Mouse (Mus musculus): ENCODE measurements at regions not wholly inside any gene's neighbourhood (a gene's known extent, or its start where the extent isn't known, plus 50 kb on each side); places are given as distances from the start of the nearest gene placed in this dataset.

- in situ Hi-C loops (cut with MboI; ENCODE audit: low pct_ligation_motif_present, low pct_unique_long_range_greater_than_20kb, low sequenced_read_pairs) (no loop called here), dilution Hi-C loops (cut with MboI; ENCODE audit: extremely low pct_ligation_motif_present, extremely low pct_unique_long_range_greater_than_20kb, low sequenced_read_pairs) (no loop called here)
- Histone ChIP-seq H3K4me2 (ENCODE audit: insufficient read depth, low read depth, poor library complexity, severe bottlenecking) (no peak overlapping the region), H3K79me2 (replicated peaks; ENCODE audit: control insufficient read depth, extremely low read depth, insufficient read depth, poor library complexity, severe bottlenecking) (no peaks in the 10 kb centered on the region), H3K9me3 (replicated peaks; ENCODE audit: low read length) (no peaks in the 10 kb centered on the region), H3K27ac (ENCODE audit: insufficient read depth, low read depth) (no peak overlapping the region), H3K27me3 (replicated peaks) (no peaks in the 10 kb centered on the region), H3K9ac (ENCODE audit: insufficient read depth, low read depth) (no peak overlapping the region), H3K4me3 (replicated peaks in 1 of 3; ENCODE audit: low read depth in 2 of 3, low read length in 2 of 3, poor library complexity in 1 of 3) (no peak overlapping the region), H3K36me3 (replicated peaks in 1 of 2; ENCODE audit: control insufficient read depth in 1 of 2, insufficient read depth in 1 of 2, low read length in 1 of 2) (no peaks in the 10 kb centered on the region), H3K4me1 (ENCODE audit: control insufficient read depth in 1 of 2, insufficient read depth in 2 of 2) (no peaks in the 10 kb centered on the region)
- no peak for TF ChIP-seq CTCF (conservative IDR thresholded peaks at IDR 0.05 in 1 of 2, IDR thresholded peaks at IDR 0.05 in 1 of 2; ENCODE audit: low read depth in 2 of 2, low read length in 2 of 2)
- TF ChIP-seq RAD21 (IDR thresholded peaks at IDR 0.05; ENCODE audit: low read depth, low read length) = no peak
- TF ChIP-seq USF1 (IDR thresholded peaks at IDR 0.05; ENCODE audit: low read depth, low read length) = no peak
- TF ChIP-seq NELFE (IDR thresholded peaks at IDR 0.05; ENCODE audit: low read depth, low read length) = no peak
- no peak for TF ChIP-seq ETS1 (conservative IDR thresholded peaks at IDR 0.05; ENCODE audit: low read depth, low read length)
- no peak for TF ChIP-seq BHLHE40 (IDR thresholded peaks at IDR 0.05; ENCODE audit: low read depth, low read length)
- TF ChIP-seq IRF4 (IDR thresholded peaks at IDR 0.05; ENCODE audit: low read depth, low read length) = no peak
- no peak for TF ChIP-seq E2F4 (IDR thresholded peaks at IDR 0.05; ENCODE audit: insufficient replicate concordance, low read depth, low read length)
- TF ChIP-seq SIN3A (IDR thresholded peaks at IDR 0.05; ENCODE audit: low read length) = no peak
- TF ChIP-seq PAX5 (IDR thresholded peaks at IDR 0.05; ENCODE audit: low read length) = no peak
- no peak for TF ChIP-seq CHD1 (IDR thresholded peaks at IDR 0.05; ENCODE audit: low read depth, low read length)
- DNase-seq (ENCODE audit: extremely low read depth) = no peak
Observed at GRCm38 (mm10) chr17:3782156-3782555, 86.1 kb upstream of the Nox3 start.

- H3K4me2 ChIP-seq (ENCODE audit: insufficient read depth, low read depth, poor library complexity, severe bottlenecking) = no peak overlapping the region
- no peaks in the 10 kb centered on the region for H3K4me1 ChIP-seq (ENCODE audit: control insufficient read depth in 1 of 2, insufficient read depth in 2 of 2)
- no peak for TF ChIP-seq TCF12 (IDR thresholded peaks at IDR 0.05; ENCODE audit: low read depth, low read length)
- no peak for TF ChIP-seq IRF4 (IDR thresholded peaks at IDR 0.05; ENCODE audit: low read depth, low read length)
- TF ChIP-seq MXI1 (IDR thresholded peaks at IDR 0.05; ENCODE audit: low read depth, low read length) = no peak
- TF ChIP-seq USF2 (conservative IDR thresholded peaks at IDR 0.05; ENCODE audit: low read depth, low read length) = no peak
- no peak for TF ChIP-seq POLR2A (IDR thresholded peaks at IDR 0.05; ENCODE audit: low read depth, low read length)
- no peak for TF ChIP-seq GABPA (IDR thresholded peaks at IDR 0.05; ENCODE audit: insufficient replicate concordance, low read depth, low read length)
- TF ChIP-seq ZNF384 (IDR thresholded peaks at IDR 0.05; ENCODE audit: low read depth, low read length) = no peak
- no peak for TF ChIP-seq BHLHE40 (IDR thresholded peaks at IDR 0.05; ENCODE audit: low read depth, low read length)
- TF ChIP-seq E2F4 (IDR thresholded peaks at IDR 0.05; ENCODE audit: insufficient replicate concordance, low read depth, low read length) = no peak
- TF ChIP-seq PAX5 (IDR thresholded peaks at IDR 0.05; ENCODE audit: low read length) = no peak
- no peak for TF ChIP-seq ELF1 (IDR thresholded peaks at IDR 0.05; ENCODE audit: low read depth, low read length)
- no peak for TF ChIP-seq CHD1 (IDR thresholded peaks at IDR 0.05; ENCODE audit: low read depth, low read length)
- TF ChIP-seq RAD21 (IDR thresholded peaks at IDR 0.05; ENCODE audit: low read depth, low read length) = no peak
- TF ChIP-seq HCFC1 (IDR thresholded peaks at IDR 0.05; ENCODE audit: low read depth, low read length) = no peak
- no peak for TF ChIP-seq ZMIZ1 (IDR thresholded peaks at IDR 0.05; ENCODE audit: low read depth, low read length)
- no peak for TF ChIP-seq RCOR1 (conservative IDR thresholded peaks at IDR 0.05; ENCODE audit: low read depth, low read length)
- TF ChIP-seq UBTF (IDR thresholded peaks at IDR 0.05; ENCODE audit: low read depth, low read length) = no peak
- H3K9me3 ChIP-seq (replicated peaks; ENCODE audit: low read length) = no peaks in the 10 kb centered on the region
- no peak overlapping the region for H3K27ac ChIP-seq (ENCODE audit: insufficient read depth, low read depth)
- H3K36me3 ChIP-seq (replicated peaks in 1 of 2; ENCODE audit: control insufficient read depth in 1 of 2, insufficient read depth in 1 of 2, low read length in 1 of 2) = no peaks in the 10 kb centered on the region
- H3K9ac ChIP-seq (ENCODE audit: insufficient read depth, low read depth) = no peak overlapping the region
- in situ Hi-C loops (cut with MboI; ENCODE audit: low pct_ligation_motif_present, low pct_unique_long_range_greater_than_20kb, low sequenced_read_pairs) = no loop called here
- dilution Hi-C loops (cut with MboI; ENCODE audit: extremely low pct_ligation_motif_present, extremely low pct_unique_long_range_greater_than_20kb, low sequenced_read_pairs) = no loop called here
- no peak for DNase-seq (ENCODE audit: extremely low read depth)
- no peaks in the 10 kb centered on the region for H3K27me3 ChIP-seq (replicated peaks)
- H3K4me3 ChIP-seq (replicated peaks in 1 of 3; ENCODE audit: low read depth in 2 of 3, low read length in 2 of 3, poor library complexity in 1 of 3) = no peak overlapping the region
- H3K79me2 ChIP-seq (replicated peaks; ENCODE audit: control insufficient read depth, extremely low read depth, insufficient read depth, poor library complexity, severe bottlenecking) = no peaks in the 10 kb centered on the region
Observed at GRCm38 (mm10) chr17:3777691-3778090, 81.6 kb upstream of the Nox3 start.

Measured in CH12.LX (cell line).